Comparison of ENCODE assay signal across 1 mouse cellular context in the genomic region with DNA sequence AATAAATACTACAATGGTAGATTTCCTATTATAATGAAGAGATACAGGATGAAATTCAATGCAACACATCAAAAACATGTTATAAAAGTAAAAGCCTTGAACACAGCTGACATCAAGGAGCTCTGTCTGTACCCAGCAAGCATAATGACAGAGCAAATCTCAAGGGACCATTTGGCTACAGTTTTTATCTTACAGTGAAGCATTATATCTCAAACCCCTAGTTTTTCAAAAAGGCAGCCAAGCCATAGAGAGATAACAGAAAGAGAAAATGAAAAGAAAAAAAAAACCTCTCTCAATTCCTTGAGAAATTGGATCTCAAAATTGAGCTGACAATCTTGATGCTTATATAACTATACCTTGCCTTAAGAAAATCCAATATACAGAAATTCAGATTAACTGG.
TF ChIP-seq lines count a peak whose summit lies in the region.

No protein-coding gene starts in this region.

TF ChIP-seq in MEL, 35 proteins besides CTCF, POLR2A, EP300 and RAD21 (continued from another document):
- peak; percentile 74 for TF ChIP-seq GATA1 (IDR thresholded peaks at IDR 0.05; ENCODE audit: low read depth, low read length)
- TF ChIP-seq HCFC1 (IDR thresholded peaks at IDR 0.05; ENCODE audit: low read depth, low read length) = no peak
- TF ChIP-seq MYB (IDR thresholded peaks at IDR 0.05; ENCODE audit: low read depth, low read length) = no peak
- TF ChIP-seq POLR2AphosphoS2 (IDR thresholded peaks at IDR 0.05; ENCODE audit: low read length) = no peak
- peak; percentile 64 for TF ChIP-seq ETS1 (IDR thresholded peaks at IDR 0.05; ENCODE audit: low read depth, low read length)
- no peak for TF ChIP-seq POLR2AphosphoS5 (IDR thresholded peaks at IDR 0.05; ENCODE audit: borderline replicate concordance, low read depth, low read length)
